Mouse (Mus musculus): Measurements from ENCODE around the gene Cdx2. TPM values are rescaled to one million over a fixed set of nuclear protein-coding genes. Genes with fewer than 3 reads are reported as not detected.
A peak's percentile ranks its signal among the peaks of the same experiment; 100 is the strongest.

Cdx2 gene
- total RNA-seq, 2 experiments from 2014 or later: not detected

DNA sequence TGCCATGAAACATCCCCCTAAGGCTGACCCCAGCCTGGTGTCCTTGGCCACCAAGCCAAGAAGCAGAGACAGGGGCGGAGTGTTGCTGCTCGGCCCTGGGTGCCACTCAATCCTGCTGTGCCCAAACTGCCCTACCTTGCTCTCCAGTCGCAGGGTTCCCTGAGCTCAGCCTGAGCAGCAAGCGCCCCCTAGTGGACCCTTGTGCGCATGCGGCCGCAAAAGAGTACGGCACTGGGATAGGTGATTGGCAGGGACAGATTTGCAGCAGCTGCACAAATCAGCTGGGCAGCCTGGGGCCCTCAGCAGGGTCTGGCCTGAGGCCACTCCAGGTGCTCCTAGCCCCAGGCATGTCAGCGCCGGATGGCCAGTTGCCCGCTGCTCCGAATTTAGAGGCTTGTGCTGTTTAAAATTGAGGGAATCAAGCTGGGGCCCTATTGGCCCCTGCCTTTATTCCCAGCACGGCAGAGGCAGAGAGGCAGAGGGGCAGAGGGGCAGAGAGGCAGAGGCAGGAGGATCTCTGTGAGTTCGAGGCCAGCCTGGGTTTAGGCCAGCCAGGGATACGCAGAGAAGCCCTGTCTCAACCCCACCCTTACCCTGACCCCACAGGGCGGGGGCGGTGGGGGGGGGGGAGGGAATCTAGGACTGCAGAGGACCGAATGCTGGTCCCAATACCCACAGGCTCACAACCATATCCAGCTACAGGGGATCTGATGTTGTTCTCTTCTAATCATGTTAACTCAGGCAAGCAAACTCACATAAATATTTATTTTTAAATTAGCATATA, 13.8 kb downstream of the Cdx2 start:
- peak; percentile 11 to 61 for DNase-seq (ENCODE audit: low spot score in 2 of 2)

DNA sequence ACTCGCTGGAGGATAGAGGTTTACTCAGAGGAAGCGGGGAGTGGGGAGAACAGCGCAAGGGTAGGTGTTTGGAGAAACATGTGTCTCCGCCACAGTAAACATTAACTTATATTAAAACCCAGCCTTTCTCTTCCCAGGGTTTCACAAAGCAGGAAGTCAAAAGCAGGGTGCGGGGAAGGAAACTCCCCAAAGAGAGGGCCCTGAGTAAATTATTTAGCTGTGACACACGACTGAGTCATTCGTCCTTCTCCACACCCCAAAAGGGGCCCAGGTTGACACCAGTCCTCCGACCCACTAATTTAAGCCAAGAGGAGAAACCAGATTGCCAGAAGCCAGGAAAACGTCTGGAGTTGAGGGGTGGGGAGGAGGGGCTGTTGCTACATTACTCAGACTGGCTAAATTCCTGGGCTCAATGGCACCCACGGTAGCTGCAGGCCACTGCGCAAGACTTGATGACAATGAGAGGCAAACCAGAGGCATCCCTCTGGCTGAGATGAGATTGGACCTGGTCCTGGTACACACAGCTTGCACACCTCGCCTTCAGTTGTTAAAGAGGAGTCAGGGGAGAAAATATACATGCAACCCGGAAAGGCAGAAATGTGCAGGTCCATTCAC, 14.5 kb downstream of the Cdx2 start:
- no peak for DNase-seq (ENCODE audit: low spot score in 2 of 2)

DNA sequence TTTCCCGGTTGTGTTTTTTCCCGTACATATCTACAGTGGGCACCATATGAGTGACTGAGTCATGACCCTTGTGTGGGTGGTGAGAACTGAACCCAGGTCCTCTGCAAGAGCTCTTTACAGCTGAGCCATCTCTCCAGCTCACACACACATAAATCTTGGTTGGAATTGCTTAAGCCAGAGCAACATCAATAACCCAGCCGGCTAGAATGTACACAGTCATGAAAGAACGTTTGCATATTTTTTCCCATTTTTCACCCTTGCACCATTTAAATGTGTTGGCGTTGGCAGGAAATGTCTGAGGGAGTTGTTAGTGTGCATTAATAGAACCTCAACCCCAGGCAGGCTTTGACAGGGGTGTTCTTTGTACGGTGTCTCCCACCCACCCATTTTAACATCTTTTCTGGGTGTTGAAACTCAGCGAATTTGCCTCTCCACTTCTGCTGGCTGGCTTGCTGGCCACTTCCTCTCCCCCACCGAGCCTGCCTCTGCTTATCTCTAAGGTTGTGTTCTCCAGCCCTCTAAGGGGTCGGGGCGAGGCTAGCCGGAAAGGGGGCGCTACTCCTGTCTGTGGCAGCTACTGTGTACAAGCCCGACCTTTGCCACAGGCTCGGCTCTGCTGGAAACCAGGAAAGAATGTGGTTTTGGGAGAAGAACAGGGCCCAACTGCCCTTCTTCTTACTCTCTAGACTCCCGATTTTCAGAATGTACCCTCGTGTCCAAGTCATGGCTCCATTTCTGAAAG, 15.1 kb downstream of the Cdx2 start:
- no peak for DNase-seq (ENCODE audit: low spot score in 2 of 2)

DNA sequence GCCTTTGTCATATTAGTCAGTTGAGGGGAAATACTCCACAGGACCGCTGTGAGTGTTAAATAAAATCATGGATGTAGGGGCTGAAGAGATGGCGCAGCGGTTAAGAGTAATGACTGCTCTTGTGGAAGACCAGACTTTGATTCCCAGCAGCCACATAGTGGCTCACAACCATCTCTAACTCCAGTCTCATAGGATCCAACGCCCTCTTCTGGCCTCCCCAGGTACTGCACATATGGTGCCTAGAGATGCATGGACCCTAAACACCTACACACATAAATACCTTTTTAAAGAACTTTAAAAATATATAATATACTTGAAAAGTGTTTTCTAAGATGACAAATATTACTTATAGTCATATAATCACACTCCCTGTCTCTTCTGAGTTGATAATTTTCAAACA, 22.7 kb downstream of the Cdx2 start:
- no peak for DNase-seq (ENCODE audit: low spot score in 2 of 2)

DNA sequence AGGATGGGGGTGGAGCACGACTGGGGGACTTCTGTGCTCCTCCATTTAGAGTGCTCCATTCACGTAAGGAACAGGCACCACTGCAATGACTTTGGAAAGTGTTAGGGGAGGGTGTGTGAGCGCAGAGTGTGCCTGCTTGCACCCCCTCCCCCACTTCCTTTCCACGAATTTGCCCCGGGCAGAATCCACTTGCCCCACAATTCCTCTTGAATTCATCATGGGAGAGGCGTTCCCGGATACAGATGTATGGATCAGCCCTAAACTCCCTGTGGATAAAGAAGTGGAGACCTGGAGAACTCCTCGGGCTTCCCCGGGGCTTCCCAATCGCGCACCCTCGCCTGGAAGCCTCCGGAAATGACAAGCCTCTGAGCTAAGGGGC, 29.5 kb downstream of the Cdx2 start:
- DNase-seq (ENCODE audit: low spot score in 2 of 2): no peak

DNA sequence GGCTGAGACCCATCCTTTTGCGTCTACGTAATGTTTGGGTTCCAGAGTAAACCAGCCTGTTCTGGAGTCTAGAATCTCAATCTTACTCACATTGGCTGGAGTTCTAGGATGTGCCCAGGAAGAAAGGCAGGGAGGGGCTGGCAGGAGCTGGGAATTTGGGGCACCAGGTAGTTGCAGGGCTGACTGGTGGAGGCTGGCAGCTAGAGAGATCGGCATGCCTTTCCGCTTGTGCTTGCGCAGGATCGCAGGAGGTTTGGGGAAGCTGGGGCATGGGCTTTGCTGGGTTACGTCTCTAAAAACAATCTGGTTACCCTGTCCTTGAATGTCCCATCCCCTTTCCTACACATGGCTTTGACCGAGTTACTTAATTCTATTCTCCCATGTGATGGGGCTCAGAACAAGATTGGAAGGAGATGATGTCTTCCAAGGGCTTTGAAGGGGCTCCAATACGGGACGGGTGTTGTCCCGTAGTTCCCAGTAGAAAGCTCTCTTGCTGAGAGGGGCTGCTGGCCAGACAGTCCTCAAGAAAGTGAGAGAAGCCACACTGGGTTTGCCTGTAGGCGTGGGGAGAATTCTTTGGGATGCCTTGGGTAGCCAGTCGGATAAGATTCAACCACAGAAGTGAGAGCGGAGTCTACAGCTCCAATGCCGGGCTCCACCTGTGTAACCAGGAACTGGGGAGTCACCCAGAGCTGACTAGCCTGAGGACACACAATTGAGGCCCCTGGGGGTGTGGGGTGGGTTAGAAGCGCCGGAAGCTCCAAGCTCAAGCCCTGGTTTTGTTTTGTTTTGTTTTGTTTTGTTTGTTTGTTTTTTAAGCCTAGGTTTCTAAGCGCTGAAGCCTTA, 30.1 kb downstream of the Cdx2 start:
- no peak for DNase-seq (ENCODE audit: low spot score in 2 of 2)

DNA sequence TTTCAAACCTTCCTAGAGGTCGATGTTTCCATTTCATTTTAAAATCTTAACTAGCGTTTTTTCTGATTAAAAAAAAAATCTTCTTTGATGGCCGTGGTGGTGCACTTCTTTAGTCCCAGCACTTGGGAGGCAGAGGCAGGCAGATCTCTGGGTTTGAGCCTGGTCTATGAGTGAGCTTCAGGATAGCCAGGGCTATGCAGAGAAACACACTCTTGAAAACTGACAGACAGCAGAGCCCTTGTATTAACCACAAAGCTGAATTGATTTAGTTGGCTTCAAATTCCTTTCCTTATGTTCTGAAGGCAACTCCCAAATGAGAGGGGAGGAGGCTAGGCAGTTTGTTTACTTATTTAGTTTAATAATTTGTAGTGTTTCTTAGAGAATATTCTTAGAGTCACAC, 31.3 kb downstream of the Cdx2 start:
- no peak for DNase-seq (ENCODE audit: low spot score in 2 of 2)

DNA sequence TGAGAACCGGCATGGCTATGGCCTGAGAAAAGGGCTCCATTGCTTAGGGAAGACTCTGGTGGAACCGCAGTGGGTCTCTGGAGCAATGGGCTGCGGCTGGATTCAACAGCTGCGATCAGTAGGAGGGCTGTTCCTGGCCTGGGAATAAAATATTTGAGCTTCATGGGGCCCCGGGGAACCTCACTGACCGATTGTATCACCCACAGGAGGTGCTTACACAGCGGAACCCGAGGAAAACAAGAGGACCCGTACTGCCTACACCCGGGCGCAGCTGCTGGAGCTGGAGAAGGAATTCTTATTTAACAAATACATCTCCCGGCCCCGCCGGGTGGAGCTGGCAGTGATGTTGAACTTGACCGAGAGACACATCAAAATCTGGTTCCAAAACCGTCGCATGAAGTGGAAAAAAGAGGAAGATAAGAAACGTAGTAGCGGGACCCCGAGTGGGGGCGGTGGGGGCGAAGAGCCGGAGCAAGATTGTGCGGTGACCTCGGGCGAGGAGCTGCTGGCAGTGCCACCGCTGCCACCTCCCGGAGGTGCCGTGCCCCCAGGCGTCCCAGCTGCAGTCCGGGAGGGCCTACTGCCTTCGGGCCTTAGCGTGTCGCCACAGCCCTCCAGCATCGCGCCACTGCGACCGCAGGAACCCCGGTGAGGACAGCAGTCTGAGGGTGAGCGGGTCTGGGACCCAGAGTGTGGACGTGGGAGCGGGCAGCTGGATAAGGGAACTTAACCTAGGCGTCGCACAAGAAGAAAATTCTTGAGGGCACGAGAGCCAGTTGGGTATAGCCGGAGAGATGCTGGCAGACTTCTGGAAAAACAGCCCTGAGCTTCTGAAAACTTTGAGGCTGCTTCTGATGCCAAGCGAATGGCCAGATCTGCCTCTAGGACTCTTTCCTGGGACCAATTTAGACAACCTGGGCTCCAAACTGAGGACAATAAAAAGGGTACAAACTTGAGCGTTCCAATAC, 32.6 kb downstream of the Cdx2 start:
- DNase-seq (ENCODE audit: low spot score in 2 of 2): no peak

DNA sequence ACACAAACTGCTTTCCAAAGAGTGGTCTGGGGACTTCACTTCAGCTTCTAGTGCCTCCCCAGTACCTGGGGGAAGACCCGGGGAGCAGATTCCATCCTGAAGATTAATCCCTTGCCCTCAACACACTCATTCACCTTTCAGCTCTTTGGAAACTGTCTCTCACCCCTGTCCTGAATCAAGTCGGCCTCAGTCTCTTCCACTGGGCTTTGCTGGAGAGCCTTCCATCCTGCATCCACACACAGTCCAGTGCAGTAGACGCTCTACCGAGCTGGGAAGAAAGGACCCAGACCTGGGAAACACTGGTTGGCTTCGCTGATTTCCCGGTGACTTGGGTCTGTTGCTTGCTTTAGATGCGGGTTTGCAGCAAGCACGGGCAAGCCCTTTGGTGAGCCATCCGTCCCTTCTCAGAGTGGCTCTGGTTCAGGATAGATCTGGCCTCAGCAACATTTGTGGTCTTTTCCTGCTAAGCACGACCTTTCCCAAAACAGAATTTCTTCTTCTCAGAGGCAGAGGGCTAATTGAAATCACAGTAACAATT, 34.2 kb downstream of the Cdx2 start:
- DNase-seq (ENCODE audit: low spot score in 2 of 2): no peak

DNA sequence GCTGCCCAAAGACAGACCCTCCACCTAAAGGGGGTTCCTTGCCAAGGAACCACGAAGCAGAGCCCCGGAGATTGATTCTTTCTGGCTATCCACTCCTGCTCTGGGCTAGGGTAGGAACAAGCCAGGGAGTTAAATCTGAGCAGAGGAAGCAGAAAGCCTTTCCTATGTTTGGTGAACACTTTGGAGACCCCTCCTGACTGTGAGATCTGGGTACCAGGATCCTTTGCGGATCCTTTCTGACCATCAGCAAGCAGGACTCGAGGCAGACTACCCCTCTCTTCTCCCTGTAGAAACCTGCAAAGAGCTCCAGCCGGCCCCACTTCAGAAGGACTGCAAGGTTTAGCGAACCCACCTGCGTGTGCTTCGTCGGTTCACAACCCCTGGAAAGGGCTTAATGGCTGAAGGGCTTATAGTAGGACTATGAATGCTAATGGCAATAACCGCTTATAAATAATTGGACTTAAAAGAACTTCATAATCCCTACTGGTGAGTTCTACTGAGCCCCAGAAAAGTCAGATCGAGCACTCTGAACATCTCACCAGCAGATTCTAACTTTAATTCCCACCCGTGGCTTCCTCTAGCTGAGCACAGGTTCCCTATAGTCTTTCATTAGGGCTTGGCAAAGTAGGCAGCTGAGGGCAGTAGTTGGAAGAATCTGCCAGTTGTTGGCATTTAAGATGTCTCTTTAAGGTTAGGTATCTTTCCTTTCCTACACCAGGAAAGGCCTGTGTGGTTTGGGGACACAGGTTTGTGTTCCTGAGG, 34.8 kb downstream of the Cdx2 start:
- no peak for DNase-seq (ENCODE audit: low spot score in 2 of 2)

DNA sequence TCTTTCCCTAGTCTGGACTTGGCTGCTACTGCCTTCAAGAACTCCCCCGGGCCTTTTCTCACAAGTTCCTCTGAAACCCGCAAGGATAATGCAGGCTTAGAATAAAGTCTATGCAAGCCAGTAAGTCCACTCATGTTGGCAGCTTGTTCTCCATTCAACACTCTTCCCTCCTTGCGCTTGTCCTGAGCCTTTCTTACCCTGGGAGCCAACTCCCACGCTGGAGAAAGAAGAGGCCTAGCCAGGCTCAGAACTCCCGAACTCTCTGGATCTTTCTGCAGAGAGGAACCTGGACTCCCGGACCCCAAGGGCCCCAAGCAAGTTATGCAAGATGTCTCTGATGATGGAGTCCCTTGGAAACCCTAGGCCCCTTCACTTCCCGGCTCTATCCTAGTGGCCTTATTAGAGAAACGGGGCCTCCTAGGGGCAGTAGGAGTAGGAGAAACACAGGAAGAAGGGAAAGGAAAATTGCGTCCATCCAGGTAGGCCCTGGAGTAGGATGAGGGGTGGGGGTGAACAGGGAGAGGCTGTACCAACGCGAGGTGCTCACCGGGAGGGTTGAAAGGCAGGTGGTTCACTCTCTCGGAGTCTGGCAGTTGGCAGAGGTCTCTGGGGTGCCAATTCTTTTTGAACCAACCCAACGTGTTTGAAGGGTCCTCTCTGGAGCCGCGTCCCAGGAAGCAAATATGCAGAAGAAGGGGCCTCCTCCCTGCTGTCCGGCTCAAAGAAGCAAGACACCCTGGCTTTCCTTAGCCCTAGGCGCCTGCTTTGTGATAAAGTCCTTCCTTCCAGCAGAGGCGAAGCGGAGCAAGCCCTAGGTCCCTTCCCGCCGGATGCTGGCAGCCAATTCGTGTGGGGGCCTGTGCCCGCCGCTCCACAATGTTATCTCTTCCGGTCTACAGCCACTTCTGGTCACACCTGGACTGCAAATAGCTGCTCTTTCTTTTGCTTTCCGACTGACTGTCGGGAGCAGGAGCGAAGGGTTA, 36.1 kb downstream of the Cdx2 start:
- no peak for DNase-seq (ENCODE audit: low spot score in 2 of 2)

DNA sequence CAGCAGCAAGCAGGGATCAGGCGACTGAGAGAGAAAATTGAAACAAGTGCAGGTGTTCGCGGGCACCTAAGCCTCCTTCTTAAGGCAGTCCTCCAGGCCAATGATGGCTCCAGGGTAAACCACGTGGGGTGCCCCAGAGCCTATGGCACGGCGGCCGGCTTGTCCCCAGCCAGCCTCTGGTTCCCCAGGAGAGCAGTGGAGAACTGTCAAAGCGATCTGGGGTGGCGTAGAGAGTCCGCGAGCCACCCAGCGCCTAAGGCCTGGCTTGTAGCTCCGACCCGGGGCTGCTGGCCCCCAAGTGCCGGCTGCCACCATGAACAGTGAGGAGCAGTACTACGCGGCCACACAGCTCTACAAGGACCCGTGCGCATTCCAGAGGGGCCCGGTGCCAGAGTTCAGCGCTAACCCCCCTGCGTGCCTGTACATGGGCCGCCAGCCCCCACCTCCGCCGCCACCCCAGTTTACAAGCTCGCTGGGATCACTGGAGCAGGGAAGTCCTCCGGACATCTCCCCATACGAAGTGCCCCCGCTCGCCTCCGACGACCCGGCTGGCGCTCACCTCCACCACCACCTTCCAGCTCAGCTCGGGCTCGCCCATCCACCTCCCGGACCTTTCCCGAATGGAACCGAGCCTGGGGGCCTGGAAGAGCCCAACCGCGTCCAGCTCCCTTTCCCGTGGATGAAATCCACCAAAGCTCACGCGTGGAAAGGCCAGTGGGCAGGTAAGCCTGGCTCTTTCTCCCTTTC, 37.0 kb downstream of the Cdx2 start, which contains the start of gene Pdx1:
Gene Pdx1, plus strand, starts transcription at position 34 of the 747 bp plus-strand sequence.
- no peak for DNase-seq (ENCODE audit: low spot score in 2 of 2)

DNA sequence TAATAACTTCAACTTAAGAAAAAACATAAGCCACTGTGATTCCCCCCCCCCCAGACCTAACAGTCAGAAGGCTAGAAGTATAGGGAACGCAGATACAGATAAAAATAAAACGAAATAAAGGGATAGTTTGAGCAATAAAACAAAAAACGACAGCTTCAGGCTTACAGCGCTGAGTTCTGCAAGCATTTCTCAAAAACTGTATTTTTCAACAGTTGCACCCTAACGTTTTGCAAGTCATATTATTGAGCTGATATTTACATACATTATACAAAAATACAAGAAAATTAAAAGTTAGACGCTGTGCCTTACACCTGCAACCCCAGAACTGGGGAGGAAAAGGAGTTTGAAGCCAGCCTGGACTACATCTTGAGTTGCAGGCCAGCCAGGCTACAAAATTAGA, 37.7 kb downstream of the Cdx2 start:
- no peak for DNase-seq (ENCODE audit: low spot score in 2 of 2)

DNA sequence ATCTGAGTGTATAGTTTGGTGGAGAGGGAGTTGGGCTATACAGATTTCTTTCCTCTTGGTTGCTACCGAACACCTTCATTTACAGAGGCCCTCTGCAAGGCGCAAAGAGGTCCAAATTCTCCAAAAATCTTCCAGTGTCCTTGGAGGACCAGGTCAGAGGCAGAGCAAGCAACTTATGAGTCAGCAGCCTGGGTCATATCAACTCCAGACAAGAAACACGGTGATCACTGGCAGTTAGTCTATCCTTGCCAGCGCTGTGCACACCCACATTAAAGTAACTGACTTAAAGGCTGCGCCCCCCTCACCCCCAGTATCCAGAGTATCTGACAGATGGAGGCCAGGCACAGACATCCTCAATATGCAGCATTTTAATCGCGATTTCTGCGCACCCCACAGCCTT, 38.3 kb downstream of the Cdx2 start:
- DNase-seq (ENCODE audit: low spot score in 2 of 2): no peak

DNA sequence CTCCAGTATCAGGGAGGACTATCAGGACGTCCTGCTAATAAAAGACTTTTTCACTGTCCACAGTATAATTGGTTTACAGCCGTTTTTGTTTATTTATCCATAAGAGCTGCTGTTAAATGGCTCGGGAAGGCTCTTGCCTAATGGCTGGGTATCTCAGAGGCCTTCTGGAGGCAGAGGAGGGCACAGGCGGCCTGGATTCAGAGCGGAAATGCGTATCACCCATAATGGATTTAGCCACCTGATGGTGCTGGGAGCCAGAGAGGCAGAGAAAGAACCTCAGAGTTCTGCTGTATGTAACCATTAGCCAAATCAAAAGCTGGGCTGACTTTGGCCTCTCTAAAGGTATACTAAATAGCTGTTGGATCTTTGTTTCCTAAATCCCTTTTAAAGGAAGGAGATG, 39.6 kb downstream of the Cdx2 start:
- DNase-seq (ENCODE audit: low spot score in 2 of 2): no peak

DNA sequence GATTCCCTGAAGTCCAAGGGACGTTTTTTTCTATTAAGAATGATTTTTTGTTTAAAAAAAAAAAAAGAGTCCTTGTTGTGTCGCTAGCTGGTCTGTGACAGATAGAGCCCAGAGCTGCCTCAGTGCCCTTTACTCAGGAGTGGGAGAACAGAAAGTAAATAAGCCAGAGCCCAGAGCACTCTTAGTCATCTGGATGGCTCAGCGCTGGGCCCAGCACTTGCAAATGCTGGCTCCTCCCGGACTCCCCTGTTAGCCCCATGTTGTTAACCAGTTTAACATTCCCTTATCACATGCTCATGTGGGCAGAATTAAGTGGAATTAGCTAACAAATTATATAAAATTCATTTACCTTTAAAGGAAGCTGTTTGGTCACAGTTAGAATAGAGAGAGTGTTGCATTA, 43.1 kb downstream of the Cdx2 start:
- no peak for DNase-seq (ENCODE audit: low spot score in 2 of 2)

DNA sequence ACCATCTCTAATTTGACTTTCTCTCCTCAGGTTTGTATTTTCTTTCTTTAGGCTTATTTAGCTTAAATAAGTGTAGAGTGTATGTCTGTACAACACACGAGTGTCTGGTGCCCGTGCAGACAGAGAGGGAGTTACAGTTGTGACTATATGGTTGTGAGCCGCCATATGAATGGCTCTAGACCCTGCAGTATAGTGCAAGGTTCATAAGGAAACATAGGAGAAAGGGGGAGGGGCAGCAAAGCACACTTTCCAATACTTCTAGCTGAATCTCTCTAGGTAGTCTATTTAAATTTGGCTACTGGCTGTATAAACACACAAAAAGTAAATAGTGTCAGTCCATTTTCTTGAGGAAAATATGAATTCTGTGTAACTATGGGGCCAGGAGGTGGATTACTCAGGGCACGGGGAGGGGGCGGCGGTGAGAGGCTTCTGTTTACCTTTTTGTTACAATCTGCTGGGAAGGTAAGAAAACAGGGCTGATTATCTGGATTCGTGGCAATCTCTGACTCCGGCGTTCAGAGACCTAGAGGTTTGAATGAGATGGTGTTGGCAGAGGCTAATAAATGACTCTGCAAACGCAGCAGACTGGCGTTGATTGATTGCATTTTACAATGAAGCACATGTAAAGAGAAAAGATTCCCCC, 45.0 kb downstream of the Cdx2 start:
- DNase-seq (ENCODE audit: low spot score in 2 of 2): no peak
